Mouse (Mus musculus) thymus, adult 2 months (tissue): ENCODE measurements around the gene Ugt1a6a.
"Not testable (repeated sequence)": the region's sequence is repeated elsewhere in the genome, so short reads cannot be mapped to it uniquely, and the experiment has no call there.

Source experiments
- CTCF ChIP-seq: fragments of 200-500 bp; IDR thresholded peaks from 2 replicates; pipeline ENCODE4 v1.5.1; 2012; ENCODE audit warnings: mild to moderate bottlenecking, control low read depth, low read length, moderate library complexity, borderline replicate concordance; ENCODE audit not compliant: control insufficient read depth, poor library complexity, insufficient read depth; ENCODE audit errors: extremely low read depth
- POLR2A ChIP-seq: fragments of 200-500 bp; IDR thresholded peaks from 2 replicates; pipeline ENCODE4 v1.6.1; 2012; ENCODE audit warnings: mild to moderate bottlenecking, low read length, control low read depth, moderate library complexity; ENCODE audit not compliant: control insufficient read depth, poor library complexity, insufficient read depth; ENCODE audit errors: extremely low read depth

DNA sequence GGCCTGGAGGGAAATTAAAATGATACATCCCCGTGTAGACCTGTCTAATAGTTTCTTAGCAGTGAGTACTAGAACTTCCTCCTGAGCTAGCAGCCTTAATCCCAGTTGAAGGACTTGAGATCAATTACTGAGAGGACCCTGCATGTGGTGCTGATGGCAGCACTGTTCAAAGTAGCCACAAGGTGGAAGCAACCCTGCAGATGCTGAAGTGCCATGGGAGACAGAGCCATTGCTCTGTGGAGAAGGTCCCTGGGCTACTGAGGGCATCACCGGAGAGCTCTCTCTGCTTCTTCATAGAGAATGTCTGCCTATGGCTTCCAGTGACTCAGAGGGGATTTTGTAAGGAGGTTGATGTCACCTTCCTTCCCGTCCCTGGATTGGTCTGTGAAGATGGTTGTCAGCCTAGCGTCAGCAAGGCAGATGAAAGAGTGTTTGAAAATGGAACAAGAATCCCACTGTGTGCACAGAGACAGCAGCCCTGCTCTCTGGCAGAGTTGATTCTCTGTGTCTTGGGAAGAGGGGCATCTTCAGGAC, 8.7 kb upstream of the Ugt1a6a start:
- TF ChIP-seq POLR2A, CTCF: not testable (repeated sequence)
